Mouse (Mus musculus) forebrain, postnatal 0 days (tissue): Measurements from ENCODE around the gene Ptprd. TPM values are rescaled to one million over a fixed set of nuclear protein-coding genes. Genes with fewer than 3 reads are reported as not detected.

Experiments
- ATAC-seq: fragments of 200-750 bp; cut with Nextera tagmentation; 2 replicates; pipeline ENCODE4 v1.8.0; 2017; ENCODE audit warnings: mild to moderate bottlenecking, moderate library complexity
- DNase-seq: peaks from one replicate; pipeline ENCODE4 v3.0.0-alpha.2; 2015
- H3K27ac ChIP-seq: fragments of 300-500 bp; sonication (generic); 2 replicates; pipeline ENCODE4 v1.5.1; 2014; ENCODE audit warnings: low read depth, mild to moderate bottlenecking, antibody characterized with exemption, low read length, moderate library complexity, mixed read lengths
- H3K27me3 ChIP-seq: fragments of 300-500 bp; sonication (generic); 2 replicates; pipeline ENCODE4 v1.6.1; 2014; ENCODE audit warnings: mild to moderate bottlenecking, low read length, mixed read lengths; ENCODE audit not compliant: insufficient read depth
- H3K36me3 ChIP-seq: fragments of 300-500 bp; sonication (generic); 2 replicates; pipeline ENCODE4 v1.6.1; 2014; ENCODE audit warnings: mild to moderate bottlenecking, moderate library complexity; ENCODE audit not compliant: insufficient read depth
- H3K4me1 ChIP-seq: fragments of 300-500 bp; sonication (generic); 2 replicates; pipeline ENCODE4 v1.6.1; 2014; ENCODE audit warnings: antibody characterized with exemption; ENCODE audit not compliant: insufficient read depth
- H3K4me2 ChIP-seq: fragments of 300-500 bp; sonication (generic); 2 replicates; pipeline ENCODE4 v1.6.1; 2014; ENCODE audit warnings: low read depth, mild to moderate bottlenecking, moderate library complexity
- H3K4me3 ChIP-seq: fragments of 300-500 bp; sonication (generic); 2 replicates; pipeline ENCODE4 v1.5.1; 2014; ENCODE audit warnings: low read depth, low read length, mixed read lengths
- H3K9ac ChIP-seq: fragments of 300-500 bp; sonication (generic); 2 replicates; pipeline ENCODE4 v1.6.1; 2014; ENCODE audit warnings: mild to moderate bottlenecking
- H3K9me3 ChIP-seq: fragments of 300-500 bp; sonication (generic); 2 replicates; pipeline ENCODE4 v1.6.1; 2016; ENCODE audit warnings: low read length
- CTCF ChIP-seq: sonication (generic); IDR thresholded peaks from 2 replicates; pipeline ENCODE4 v1.5.1; 2016; ENCODE audit warnings: antibody characterized with exemption, control low read depth, low read depth
- WGBS: fragments of 180-500 bp; shearing (Covaris S2); extraction: QIAGEN DNeasy Blood & Tissue Kit; methylation state at CpG from one replicate; pipeline ENCODE4 v1.1.7; 2014; 5-methylcytosine and 5-hydroxymethylcytosine counted together
- polyA plus RNA-seq: library from polyadenylated mRNA; unstranded; fragments of >200 nt; fragmentation: Nextera tagmentation; extraction: Ambion mirVana; gene quantifications from 2 replicates; pipeline ENCODE4 v1.2.1, GENCODE M21; 2015
- total RNA-seq: library from RNA; depleted of rRNA; stranded (reverse); fragments of >200 nt; gene quantifications from 2 replicates; pipeline ENCODE4 v1.2.3, GENCODE M21; 2014

Gene Ptprd
- total and polyA plus RNA-seq, 2 experiments from 2014 or later: 58.3 to 120 TPM

DNA sequence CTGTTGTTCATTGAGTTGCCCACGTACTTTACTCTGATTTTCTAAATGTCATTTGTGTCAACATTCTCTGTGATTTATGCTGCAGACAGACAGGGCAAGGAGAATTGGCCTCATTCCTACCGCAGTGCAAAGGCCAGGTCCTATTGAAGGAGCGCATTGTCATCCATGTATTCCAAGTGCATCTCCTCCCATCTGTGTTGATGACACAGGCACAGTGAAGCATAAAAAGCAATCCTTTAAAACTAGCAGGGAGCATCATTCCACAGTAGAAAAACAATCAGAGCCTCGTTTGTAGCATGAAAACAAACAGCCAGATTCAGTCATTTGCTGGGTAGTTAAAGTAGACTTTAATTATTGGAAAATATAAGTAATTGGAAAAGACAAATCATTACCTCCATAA lies 960.6 kb downstream of the Ptprd start:
- Histone ChIP-seq H3K9me3 (no peaks in the 10 kb centered on the region), H3K4me3 (no peak overlapping the region), H3K9ac (no peak overlapping the region), H3K27ac (no peak overlapping the region), H3K4me2 (no peak overlapping the region), H3K4me1 (no peaks in the 10 kb centered on the region), H3K36me3 (no peaks in the 10 kb centered on the region), H3K27me3 (no peaks in the 10 kb centered on the region)
- DNase-seq (no peak), ATAC-seq (no peak)
- no peak for TF ChIP-seq CTCF
- WGBS: 59% methylated on average over 4 of the region's 4 CpGs

GRCm38 (mm10) chr4:77249801-77250200 lies 962.0 kb downstream of the Ptprd start:
- no peaks in the 10 kb centered on the region for H3K4me1 ChIP-seq
- no peaks in the 10 kb centered on the region for H3K36me3 ChIP-seq
- 41% methylated on average over 1 of the region's 1 CpGs for WGBS
- no peak overlapping the region for H3K9ac ChIP-seq
- H3K9me3 ChIP-seq: no peaks in the 10 kb centered on the region
- no peaks in the 10 kb centered on the region for H3K27me3 ChIP-seq
- no peak overlapping the region for H3K4me3 ChIP-seq
- ATAC-seq (no peak), DNase-seq (no peak)
- H3K4me2 ChIP-seq: no peak overlapping the region
- TF ChIP-seq CTCF: no peak
- no peak overlapping the region for H3K27ac ChIP-seq

- Histone ChIP-seq H3K9me3 (no peaks in the 10 kb centered on the region), H3K36me3 (no peaks in the 10 kb centered on the region), H3K9ac (no peak overlapping the region), H3K4me3 (no peak overlapping the region), H3K4me2 (no peak overlapping the region), H3K27me3 (no peaks in the 10 kb centered on the region), H3K4me1 (no peaks in the 10 kb centered on the region), H3K27ac (no peak overlapping the region)
- TF ChIP-seq CTCF: no peak
- WGBS: 89% methylated on average over 1 of the region's 1 CpGs
- DNase-seq (no peak), ATAC-seq (no peak)
Observed at GRCm38 (mm10) chr4:77248918-77249317, 962.8 kb downstream of the Ptprd start.

DNA sequence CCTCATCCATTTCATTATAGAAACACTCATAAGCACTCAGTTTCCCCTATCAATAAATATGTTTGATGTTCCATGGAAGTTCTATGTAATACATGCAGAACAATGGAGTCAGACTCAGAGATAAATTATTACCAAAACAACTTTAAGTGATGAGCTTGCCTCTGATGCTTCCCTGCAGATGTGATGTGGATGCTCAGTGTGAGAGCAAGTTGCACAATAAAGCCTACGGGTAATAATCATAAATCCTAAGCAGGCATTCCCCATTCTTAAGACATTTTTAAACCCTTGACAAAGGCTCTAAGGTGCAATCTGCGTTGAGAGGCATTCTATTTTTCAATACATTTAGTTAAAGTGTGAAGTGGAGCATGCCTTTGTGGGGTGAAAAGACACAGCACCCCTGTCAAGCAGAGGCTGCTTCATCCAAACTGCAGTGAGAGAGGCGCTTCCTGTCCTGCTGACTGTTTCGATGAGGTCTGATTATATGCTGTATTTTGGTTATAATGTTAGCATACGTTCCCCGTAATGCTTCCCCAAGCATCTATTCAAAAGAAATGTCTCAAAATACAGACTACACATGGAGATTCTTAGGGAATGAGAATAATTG lies 969.8 kb downstream of the Ptprd start:
- no peaks in the 10 kb centered on the region for H3K27me3 ChIP-seq
- no peak overlapping the region for H3K4me3 ChIP-seq
- no peaks in the 10 kb centered on the region for H3K4me1 ChIP-seq
- WGBS: 78% methylated on average over 6 of the region's 6 CpGs
- no peak overlapping the region for H3K9ac ChIP-seq
- no peak for ATAC-seq
- H3K27ac ChIP-seq: no peak overlapping the region
- no peaks in the 10 kb centered on the region for H3K36me3 ChIP-seq
- TF ChIP-seq CTCF: no peak
- DNase-seq: no peak
- H3K9me3 ChIP-seq: no peaks in the 10 kb centered on the region
- H3K4me2 ChIP-seq: no peak overlapping the region

- TF ChIP-seq CTCF: no peak
- Histone ChIP-seq H3K27ac (no peak overlapping the region), H3K36me3 (no peaks in the 10 kb centered on the region), H3K27me3 (no peaks in the 10 kb centered on the region), H3K4me2 (no peak overlapping the region), H3K9ac (no peak overlapping the region), H3K4me3 (no peak overlapping the region), H3K4me1 (no peaks in the 10 kb centered on the region), H3K9me3 (no peaks in the 10 kb centered on the region)
- DNase-seq (no peak), ATAC-seq (no peak)
- 61% methylated on average over 1 of the region's 1 CpGs for WGBS
Observed at GRCm38 (mm10) chr4:77238144-77238543, 973.6 kb downstream of the Ptprd start.

- WGBS: 69% methylated on average over 2 of the region's 2 CpGs
- Histone ChIP-seq H3K27ac (no peak overlapping the region), H3K9me3 (no peaks in the 10 kb centered on the region), H3K4me3 (no peak overlapping the region), H3K4me2 (no peak overlapping the region), H3K4me1 (no peaks in the 10 kb centered on the region), H3K9ac (no peak overlapping the region), H3K36me3 (no peaks in the 10 kb centered on the region), H3K27me3 (no peaks in the 10 kb centered on the region)
- DNase-seq (no peak), ATAC-seq (no peak)
- no peak for TF ChIP-seq CTCF
Observed at GRCm38 (mm10) chr4:77233243-77233642, 978.5 kb downstream of the Ptprd start.

DNA sequence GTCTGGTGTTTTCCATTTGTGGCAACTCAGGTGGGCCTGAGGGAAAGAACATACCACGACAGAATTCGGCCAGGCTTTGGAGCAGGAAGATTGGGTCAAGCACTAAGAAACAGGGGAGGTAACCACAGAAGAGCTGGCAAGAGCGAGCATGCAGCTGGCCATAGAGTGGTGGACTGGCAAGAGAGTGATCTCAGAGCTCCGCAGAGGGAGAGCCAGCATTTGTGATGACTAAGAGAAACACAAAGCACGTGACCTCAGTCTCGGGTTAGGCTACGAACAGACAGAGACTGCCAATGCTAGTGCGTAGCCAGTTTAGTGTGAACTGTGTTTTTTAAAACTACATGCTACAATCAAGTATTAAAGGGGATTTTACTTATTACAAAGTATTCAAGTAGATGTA lies 1042.9 kb downstream of the Ptprd start:
- Histone ChIP-seq H3K4me2 (no peak overlapping the region), H3K4me1 (no peaks in the 10 kb centered on the region), H3K27ac (no peak overlapping the region), H3K27me3 (no peaks in the 10 kb centered on the region), H3K4me3 (no peak overlapping the region), H3K9me3 (no peaks in the 10 kb centered on the region), H3K36me3 (no peaks in the 10 kb centered on the region), H3K9ac (no peak overlapping the region)
- WGBS: 81% methylated on average over 8 of the region's 8 CpGs
- TF ChIP-seq CTCF: no peak
- ATAC-seq: no peak; the same call in 1 of the 2 replicates
- DNase-seq: no peak

DNA sequence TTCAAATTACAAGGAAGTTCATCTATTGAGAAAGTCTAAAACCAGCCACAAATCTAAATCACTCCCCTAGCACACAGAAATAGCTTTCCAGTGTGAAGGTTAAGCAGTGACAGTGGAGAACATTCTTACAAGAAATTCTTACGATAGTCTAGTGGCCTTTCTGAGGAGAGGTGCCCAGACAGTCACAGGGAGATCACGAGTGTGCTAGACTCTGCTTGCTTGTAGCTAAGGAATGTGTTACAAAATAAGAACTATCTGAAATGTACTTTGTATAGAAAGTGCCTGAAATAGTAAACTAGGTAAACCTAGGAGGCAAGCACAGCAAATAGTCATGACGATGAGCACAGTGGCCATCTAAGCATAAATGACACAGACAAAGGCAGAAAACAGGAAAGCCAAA lies 1054.2 kb downstream of the Ptprd start:
- ATAC-seq: no peak
- no peak for DNase-seq
- Histone ChIP-seq H3K4me3 (no peak overlapping the region), H3K27me3 (no peaks in the 10 kb centered on the region), H3K27ac (no peak overlapping the region), H3K4me2 (no peak overlapping the region), H3K9me3 (no peaks in the 10 kb centered on the region), H3K36me3 (no peaks in the 10 kb centered on the region), H3K4me1 (no peaks in the 10 kb centered on the region), H3K9ac (no peak overlapping the region)
- 89% methylated on average over 3 of the region's 3 CpGs for whole genome bisulfite sequencing
- TF ChIP-seq CTCF: no peak
